Mouse (Mus musculus) G1E (cell line): Measurements from ENCODE around the gene Cox6b2.

Experiments used
- CTCF ChIP-seq: IDR thresholded peaks from 2 replicates; pipeline ENCODE4 v1.5.1; 2012; ENCODE audit warnings: low read depth, low read length, inconsistent platforms, mixed read lengths
- GATA1 ChIP-seq: IDR thresholded peaks from 2 replicates; pipeline ENCODE4 v1.6.1; 2012; ENCODE audit warnings: borderline replicate concordance, low read length, inconsistent platforms, mixed read lengths

- TF ChIP-seq CTCF, result no peak
- TF ChIP-seq GATA1, result no peak
These were observed 27.0 kb upstream of the Cox6b2 start for GRCm38 (mm10) chr7:4779921-4780320.
